In genomic region chr16:65726289-65726688, GRCm38 (mm10) we compare ENCODE assay signal across 30 mouse cellular contexts.
"Had no signal": no experiment of that assay in that cellular context is flagged by ENCODE, and none has a peak within 500 bp of the region (broad histone marks: within the 10 kb centered on the region; RNA-seq: fewer than 3 reads in every experiment).

No protein-coding gene starts in this region.

- H3K4me3 ChIP-seq: left cerebral cortex, adult 2 months; limb, embryonic 10.5 days; limb, embryonic 12.5 days; limb, embryonic 13.5 days; limb, embryonic 15.5 days; liver, embryonic 12.5 days; liver, embryonic 13.5 days; liver, embryonic 15.5 days; lung, embryonic 15.5 days; megakaryocyte, embryonic 14.5 days; midbrain, embryonic 12.5 days; midbrain, embryonic 13.5 days; midbrain, embryonic 15.5 days; myocyte; neural tube, embryonic 12.5 days had no signal

- H3K27ac ChIP-seq: left cerebral cortex, adult 2 months; limb, embryonic 10.5 days; limb, embryonic 12.5 days; limb, embryonic 13.5 days; limb, embryonic 15.5 days; liver, embryonic 12.5 days; liver, embryonic 13.5 days; liver, embryonic 14.5 days; liver, embryonic 15.5 days; lung, embryonic 15.5 days; macrophage; midbrain, embryonic 12.5 days; midbrain, embryonic 13.5 days; midbrain, embryonic 15.5 days; neural tube, embryonic 12.5 days had no signal

- H3K9me3 ChIP-seq: limb, embryonic 10.5 days; limb, embryonic 12.5 days; limb, embryonic 13.5 days; limb, embryonic 15.5 days; liver, embryonic 12.5 days; liver, embryonic 13.5 days; liver, embryonic 15.5 days; lung, embryonic 15.5 days; megakaryocyte, embryonic 14.5 days; midbrain, embryonic 12.5 days; midbrain, embryonic 13.5 days; midbrain, embryonic 15.5 days; neural tube, embryonic 12.5 days had no signal

- DNase-seq: left cerebral cortex, postnatal 4 days; liver; liver, embryonic 13.5 days; liver, postnatal 0 days; lung, adult 18-20 months; lung, adult 2 months; lung, embryonic 14.5 days; lung, postnatal 10 days; lung, postnatal 14 days; lung, postnatal 36 days; lung, postnatal 4 days; midbrain, embryonic 14.5 days had no signal

- H3K4me1 ChIP-seq: limb, embryonic 10.5 days; limb, embryonic 12.5 days; limb, embryonic 13.5 days; limb, embryonic 15.5 days; liver, embryonic 12.5 days; liver, embryonic 13.5 days; liver, embryonic 15.5 days; lung, embryonic 15.5 days; megakaryocyte, embryonic 14.5 days; midbrain, embryonic 12.5 days; midbrain, embryonic 13.5 days; midbrain, embryonic 15.5 days; neural tube, embryonic 12.5 days had no signal

- ATAC-seq: liver, embryonic 12.5 days; liver, postnatal 0 days; lung, postnatal 0 days; midbrain, embryonic 13.5 days; midbrain, embryonic 15.5 days; midbrain, embryonic 16.5 days had no signal

- H3K36me3 ChIP-seq: limb, embryonic 10.5 days; limb, embryonic 12.5 days; limb, embryonic 13.5 days; limb, embryonic 15.5 days; liver, embryonic 12.5 days; liver, embryonic 13.5 days; liver, embryonic 15.5 days; lung, embryonic 15.5 days; midbrain, embryonic 12.5 days; midbrain, embryonic 13.5 days; midbrain, embryonic 15.5 days; neural tube, embryonic 12.5 days had no signal

- H3K27me3 ChIP-seq: limb, embryonic 12.5 days; limb, embryonic 13.5 days; limb, embryonic 15.5 days; liver, embryonic 12.5 days; liver, embryonic 13.5 days; liver, embryonic 15.5 days; lung, embryonic 15.5 days; megakaryocyte, embryonic 14.5 days; midbrain, embryonic 12.5 days; midbrain, embryonic 13.5 days; midbrain, embryonic 15.5 days; neural tube, embryonic 12.5 days had no signal
